Mouse (Mus musculus): ENCODE measurements around the gene Acot12.

Acot12 gene

DNA sequence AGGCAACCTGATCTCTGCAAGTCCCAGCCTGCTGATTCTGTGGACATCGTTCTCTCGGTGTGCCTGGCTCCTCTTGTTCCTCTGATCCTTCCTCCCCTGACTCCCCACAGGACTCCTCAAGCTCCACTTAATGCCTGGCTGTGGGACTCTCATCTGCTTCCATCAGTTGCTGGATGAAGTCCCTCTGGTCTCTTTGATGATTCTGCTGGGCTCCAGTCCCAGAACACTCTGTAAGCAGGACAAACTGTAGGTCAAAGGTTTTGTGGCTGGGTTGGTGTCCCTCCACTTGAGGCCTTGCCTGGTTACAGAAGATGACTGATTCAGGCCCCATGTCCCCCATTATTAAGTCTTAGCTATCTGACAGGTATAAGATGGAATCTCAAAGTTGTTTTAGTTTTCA is 84.8 kb downstream of the Acot12 start:
- DNase-seq (ENCODE audit: low spot score in 2 of 2) = no peak

- no peak for DNase-seq (ENCODE audit: low spot score in 2 of 2)
Measured at GRCm38 (mm10) chr13:91827876-91828275, 86.6 kb downstream of the Acot12 start.

All from frontal cortex, postnatal 14 days (tissue).